Mouse (Mus musculus) lung, postnatal 0 days (tissue): ENCODE measurements around the gene Mrps27.

Source experiments
- CTCF ChIP-seq: IDR thresholded peaks from 2 replicates; pipeline ENCODE4 v1.5.1; 2016; ENCODE audit warnings: antibody characterized with exemption, mild to moderate bottlenecking
- EP300 ChIP-seq: IDR thresholded peaks from 2 replicates; pipeline ENCODE4 v1.6.1; 2016; ENCODE audit warnings: antibody characterized with exemption, mild to moderate bottlenecking, control low read depth

GRCm38 (mm10) chr13:99378223-99378622 is 33.6 kb downstream of the Mrps27 start:
- no peak for TF ChIP-seq CTCF
- TF ChIP-seq EP300: no peak
